Mouse (Mus musculus) heart, embryonic 12.5 days (tissue): ENCODE data around the gene Cenpc1. TPM values are rescaled to one million over a fixed set of nuclear protein-coding genes. Genes with fewer than 3 reads are reported as not detected.

ENCODE experiments used
- ATAC-seq: fragments of 200-750 bp; cut with Nextera tagmentation; 2 replicates; pipeline ENCODE4 v1.8.0; 2017; ENCODE audit warnings: moderate TSS enrichment, moderate library complexity; ENCODE audit not compliant: insufficient number of reproducible peaks, low FRiP score
- H3K27ac ChIP-seq: fragments of 300-500 bp; sonication (generic); 2 replicates; pipeline ENCODE4 v1.5.1; 2016; ENCODE audit warnings: mild to moderate bottlenecking, moderate library complexity; ENCODE audit not compliant: poor library complexity, severe bottlenecking
- H3K27me3 ChIP-seq: fragments of 300-500 bp; sonication (generic); replicated peaks from 2 replicates; pipeline ENCODE4 v1.6.1; 2016; ENCODE audit warnings: mild to moderate bottlenecking, moderate library complexity
- H3K36me3 ChIP-seq: fragments of 300-500 bp; sonication (generic); 2 replicates; pipeline ENCODE4 v1.6.1; 2016; ENCODE audit warnings: mild to moderate bottlenecking, moderate library complexity
- H3K4me1 ChIP-seq: fragments of 300-500 bp; sonication (generic); replicated peaks from 2 replicates; pipeline ENCODE4 v1.6.1; 2016; ENCODE audit warnings: mild to moderate bottlenecking
- H3K4me2 ChIP-seq: fragments of 300-500 bp; sonication (generic); 2 replicates; pipeline ENCODE4 v1.6.1; 2016; ENCODE audit warnings: mild to moderate bottlenecking, moderate library complexity
- H3K4me3 ChIP-seq: fragments of 300-500 bp; sonication (generic); 2 replicates; pipeline ENCODE4 v1.5.1; 2016; ENCODE audit warnings: mild to moderate bottlenecking
- H3K9ac ChIP-seq: fragments of 300-500 bp; sonication (generic); 2 replicates; pipeline ENCODE4 v1.6.1; 2016; ENCODE audit warnings: mild to moderate bottlenecking, moderate library complexity
- H3K9me3 ChIP-seq: fragments of 300-500 bp; sonication (generic); replicated peaks from 2 replicates; pipeline ENCODE4 v1.6.1; 2016; ENCODE audit warnings: mild to moderate bottlenecking, moderate library complexity
- WGBS: fragments of 180-500 bp; shearing (Covaris S2); methylation state at CpG from one replicate; pipeline ENCODE4 v1.1.7; 2016; 5-methylcytosine and 5-hydroxymethylcytosine counted together
- polyA plus RNA-seq: library from polyadenylated mRNA; unstranded; fragments of >200 nt; fragmentation: Nextera tagmentation; extraction: Ambion mirVana; gene quantifications from 2 replicates; pipeline ENCODE4 v1.2.1, GENCODE M21; 2016

The Cenpc1 gene
- polyA plus RNA-seq, 1 experiment from 2014 or later: 29.1 TPM

DNA sequence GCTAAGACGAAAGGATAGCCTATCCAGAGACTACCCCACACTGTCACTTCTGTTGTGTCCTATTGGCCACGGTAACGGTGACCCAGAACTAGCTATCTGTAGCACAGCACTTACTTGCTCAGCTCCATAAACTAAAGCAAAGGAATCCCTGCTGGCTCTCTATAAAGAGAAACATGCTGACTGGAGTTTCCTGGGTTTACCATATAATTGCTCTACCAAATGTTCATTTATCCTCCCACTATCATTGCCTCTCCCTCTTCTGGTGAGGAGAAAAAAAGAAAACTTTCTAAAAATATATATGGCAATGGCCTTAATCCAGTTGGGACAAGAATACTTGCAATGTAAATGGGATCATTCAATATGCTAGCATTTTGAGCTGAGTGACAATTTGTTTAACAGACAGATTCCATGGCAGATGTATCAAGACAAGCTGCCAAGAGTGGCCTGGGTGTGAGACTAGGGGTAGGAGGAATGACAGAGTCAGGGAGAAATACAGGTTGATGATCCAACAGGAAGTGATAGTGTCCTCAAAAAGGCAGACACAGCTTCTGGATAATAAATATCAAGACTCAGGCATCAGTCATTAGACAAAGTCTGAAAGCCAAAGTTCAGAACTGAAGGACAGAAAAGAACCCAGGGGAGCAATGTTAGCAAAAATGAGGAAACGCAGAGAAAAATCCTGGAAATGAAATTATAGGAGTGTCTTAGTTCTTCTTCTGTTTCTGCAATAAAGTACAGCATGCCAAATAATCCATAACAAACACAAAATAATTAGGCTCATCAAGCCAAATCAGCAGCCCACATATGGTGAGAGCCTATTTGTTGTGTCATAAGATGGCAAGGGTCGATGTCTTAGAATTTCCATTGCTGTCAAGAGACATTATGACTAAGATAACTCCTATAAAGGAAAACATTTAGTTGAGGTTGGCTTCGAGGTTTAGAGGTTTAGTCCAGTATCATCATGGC is 68.6 kb downstream of the Cenpc1 start:
- H3K9ac ChIP-seq: no peak overlapping the region
- WGBS: 82% methylated on average over 6 of the region's 6 CpGs
- no peak overlapping the region for H3K27ac ChIP-seq
- no peak for ATAC-seq
- H3K27me3 ChIP-seq: peaks cover 12% of the 10 kb centered on the region
- no peaks in the 10 kb centered on the region for H3K4me1 ChIP-seq
- H3K9me3 ChIP-seq: no peaks in the 10 kb centered on the region
- H3K36me3 ChIP-seq: no peaks in the 10 kb centered on the region
- no peak overlapping the region for H3K4me3 ChIP-seq
- no peak overlapping the region for H3K4me2 ChIP-seq

DNA sequence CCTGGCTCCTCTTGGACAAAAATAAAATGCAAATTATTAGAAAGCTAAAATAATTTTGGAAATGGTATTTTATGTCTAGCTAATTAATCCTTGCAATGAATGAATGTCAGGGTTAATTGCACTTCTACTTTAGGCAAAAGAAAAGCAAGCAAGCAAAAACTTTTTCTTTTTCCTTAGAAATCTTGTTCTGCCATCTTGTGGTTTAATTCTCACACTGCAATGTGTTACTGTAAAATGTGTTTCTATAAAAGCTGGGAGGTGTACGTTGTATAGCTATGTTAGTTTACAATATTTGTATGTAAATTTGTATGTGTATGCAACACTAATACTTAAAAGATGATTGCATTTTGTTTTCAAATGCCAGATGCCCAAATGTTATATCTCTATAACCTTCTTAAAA is 70.8 kb downstream of the Cenpc1 start:
- H3K4me2 ChIP-seq: no peak overlapping the region
- peaks cover 3% of the 10 kb centered on the region; the same call in 1 of the 2 replicates for H3K4me1 ChIP-seq
- H3K9ac ChIP-seq: no peak overlapping the region
- H3K4me3 ChIP-seq: no peak overlapping the region
- ATAC-seq: no peak
- H3K36me3 ChIP-seq: no peaks in the 10 kb centered on the region
- H3K9me3 ChIP-seq: no peaks in the 10 kb centered on the region
- WGBS: 59% methylated on average over 1 of the region's 1 CpGs
- H3K27me3 ChIP-seq: peaks cover 12% of the 10 kb centered on the region
- H3K27ac ChIP-seq: no peak overlapping the region

DNA sequence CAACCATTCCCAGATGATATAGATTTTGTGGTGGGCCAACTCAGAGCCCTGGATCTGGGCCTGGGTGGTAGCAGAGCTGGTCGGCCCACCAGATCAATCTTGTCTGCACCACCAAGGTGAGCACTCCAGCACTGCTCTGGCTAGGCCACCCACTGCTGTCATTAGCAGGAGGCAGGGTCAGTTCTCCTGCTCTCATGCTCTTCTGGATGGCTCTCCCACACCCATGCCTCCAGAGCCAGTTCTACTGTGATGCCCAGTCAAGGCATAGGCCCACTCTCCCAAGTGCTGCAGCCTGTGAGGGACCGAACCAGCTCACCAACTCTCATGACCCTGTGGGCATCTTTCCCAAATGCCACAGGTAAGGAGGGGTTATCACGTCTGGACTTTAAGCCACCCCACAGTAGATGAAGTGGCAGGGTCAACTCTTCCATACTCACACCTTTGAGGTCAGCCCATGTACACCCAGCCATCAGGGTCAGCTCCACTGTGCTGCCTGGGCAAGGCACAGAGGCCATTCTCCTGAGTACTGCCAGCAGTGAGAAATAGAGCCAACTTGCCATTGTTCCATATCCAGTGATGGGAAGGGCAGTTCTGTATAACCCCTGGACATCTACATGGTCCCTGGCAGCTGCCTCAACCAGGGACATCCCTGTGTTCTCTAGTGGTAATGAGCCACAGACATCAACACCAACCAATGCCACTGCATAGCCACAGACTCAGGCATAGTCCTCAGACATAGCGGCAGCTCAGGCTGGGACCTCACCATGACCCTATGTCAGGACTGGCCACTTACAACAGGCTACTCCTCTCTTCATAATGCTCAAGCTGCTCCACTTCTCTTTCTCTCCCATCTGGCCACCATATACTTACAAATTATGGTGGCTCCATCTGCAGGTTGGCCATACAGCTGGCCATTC is 72.3 kb downstream of the Cenpc1 start:
- no peaks in the 10 kb centered on the region for H3K36me3 ChIP-seq
- H3K4me1 ChIP-seq: peaks cover 3% of the 10 kb centered on the region; the same call in 1 of the 2 replicates
- H3K4me3 ChIP-seq: no peak overlapping the region
- WGBS: 79% methylated on average over 4 of the region's 4 CpGs
- no peaks in the 10 kb centered on the region for H3K9me3 ChIP-seq
- ATAC-seq: no peak
- H3K9ac ChIP-seq: no peak overlapping the region
- H3K27ac ChIP-seq: no peak overlapping the region
- H3K27me3 ChIP-seq: peaks cover 19% of the 10 kb centered on the region
- H3K4me2 ChIP-seq: no peak overlapping the region

DNA sequence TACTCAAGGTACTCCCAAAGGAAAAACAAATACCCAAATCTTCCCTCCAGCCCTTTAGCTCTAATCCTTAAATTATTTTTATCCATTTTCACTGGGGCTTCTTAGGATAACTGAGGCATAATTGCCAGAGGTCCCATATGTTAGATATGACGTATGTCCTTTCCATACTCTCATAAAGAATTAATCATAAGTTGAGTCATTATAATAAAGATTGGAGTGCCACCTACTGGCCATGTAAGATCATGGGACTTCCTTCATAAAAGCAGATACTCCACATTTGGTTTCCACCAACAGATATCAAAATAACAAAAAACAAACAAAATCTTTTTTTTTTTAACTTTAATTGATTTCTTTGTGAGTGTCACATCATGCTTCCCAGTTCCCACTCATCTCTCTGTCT is 73.3 kb downstream of the Cenpc1 start:
- Histone ChIP-seq H3K4me1 (peaks cover 3% of the 10 kb centered on the region; the same call in 1 of the 2 replicates), H3K27me3 (peaks cover 27% of the 10 kb centered on the region), H3K27ac (no peak overlapping the region), H3K36me3 (no peaks in the 10 kb centered on the region), H3K9ac (no peak overlapping the region), H3K9me3 (no peaks in the 10 kb centered on the region), H3K4me3 (no peak overlapping the region), H3K4me2 (no peak overlapping the region)
- WGBS: 33% methylated on average over 1 of the region's 1 CpGs
- ATAC-seq: no peak

DNA sequence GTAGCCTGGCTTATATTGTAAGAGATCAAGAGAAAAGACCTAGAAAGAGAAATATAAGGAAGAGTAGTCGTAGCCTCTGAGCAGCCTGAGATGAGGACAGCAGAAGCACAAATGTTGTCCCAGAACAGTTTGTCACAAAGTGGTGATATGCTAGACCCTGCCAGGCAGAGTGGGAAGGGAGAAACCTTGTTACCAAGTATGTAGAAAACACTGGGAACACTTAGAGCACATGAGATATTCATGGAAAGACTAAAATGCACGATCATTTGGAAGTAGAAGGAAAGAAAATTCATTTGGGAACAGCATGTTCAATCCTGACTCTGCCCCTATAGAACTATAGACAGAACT is 77.9 kb downstream of the Cenpc1 start:
- no peak overlapping the region for H3K27ac ChIP-seq

DNA sequence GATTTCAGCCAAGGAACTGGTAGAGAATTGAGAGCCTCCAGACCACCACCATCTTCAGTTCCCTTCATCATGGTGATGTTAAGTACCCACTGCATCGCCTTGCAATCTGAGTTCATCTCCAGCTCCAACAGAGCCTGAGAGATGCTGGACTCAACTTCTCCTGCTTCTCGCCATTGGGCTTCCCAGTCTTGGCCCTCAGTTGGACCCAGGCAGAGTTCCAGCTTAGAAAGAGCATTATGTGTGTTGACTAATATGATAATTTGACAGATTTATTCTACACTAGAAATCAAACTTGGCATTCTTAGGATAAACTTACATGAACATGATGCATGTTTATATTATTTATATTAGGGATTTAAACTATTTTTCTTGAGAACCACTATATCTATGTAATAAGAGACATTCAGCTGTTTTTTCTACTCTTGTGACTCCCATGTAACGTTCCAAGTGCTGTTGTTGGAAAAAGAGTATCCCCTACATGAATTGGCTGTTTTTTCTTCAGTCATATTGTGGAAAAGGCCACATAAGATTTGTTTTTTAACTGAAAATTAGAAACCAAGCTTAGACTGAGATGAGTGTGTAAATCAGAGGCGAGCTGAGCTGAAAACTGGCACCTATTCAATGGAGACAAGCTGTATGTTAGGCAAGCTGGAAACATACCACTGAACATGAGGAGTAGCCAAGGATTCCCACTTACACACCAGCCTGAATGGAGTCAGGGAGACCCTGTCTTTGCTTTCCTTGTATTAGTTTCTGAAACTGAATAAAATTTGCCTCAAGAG is 78.5 kb downstream of the Cenpc1 start:
- 70% methylated on average over 4 of the region's 4 CpGs for WGBS
- no peak overlapping the region for H3K4me3 ChIP-seq
- H3K9ac ChIP-seq: no peak overlapping the region
- peaks cover 29% of the 10 kb centered on the region for H3K27me3 ChIP-seq
- no peaks in the 10 kb centered on the region for H3K9me3 ChIP-seq
- ATAC-seq: no peak
- H3K27ac ChIP-seq: no peak overlapping the region
- H3K4me2 ChIP-seq: no peak overlapping the region
- peaks cover 3% of the 10 kb centered on the region; the same call in 1 of the 2 replicates for H3K4me1 ChIP-seq
- no peaks in the 10 kb centered on the region for H3K36me3 ChIP-seq

More for the DNA sequence above, 77.9 kb downstream of the Cenpc1 start:
- H3K4me2 ChIP-seq: no peak overlapping the region
- H3K27me3 ChIP-seq: peaks cover 31% of the 10 kb centered on the region
- no peaks in the 10 kb centered on the region for H3K9me3 ChIP-seq
- WGBS: 76% methylated on average over 2 of the region's 2 CpGs
- no peak overlapping the region for H3K9ac ChIP-seq
- peaks cover 3% of the 10 kb centered on the region; the same call in 1 of the 2 replicates for H3K4me1 ChIP-seq
- ATAC-seq: no peak
- no peak overlapping the region for H3K4me3 ChIP-seq
- no peaks in the 10 kb centered on the region for H3K36me3 ChIP-seq

DNA sequence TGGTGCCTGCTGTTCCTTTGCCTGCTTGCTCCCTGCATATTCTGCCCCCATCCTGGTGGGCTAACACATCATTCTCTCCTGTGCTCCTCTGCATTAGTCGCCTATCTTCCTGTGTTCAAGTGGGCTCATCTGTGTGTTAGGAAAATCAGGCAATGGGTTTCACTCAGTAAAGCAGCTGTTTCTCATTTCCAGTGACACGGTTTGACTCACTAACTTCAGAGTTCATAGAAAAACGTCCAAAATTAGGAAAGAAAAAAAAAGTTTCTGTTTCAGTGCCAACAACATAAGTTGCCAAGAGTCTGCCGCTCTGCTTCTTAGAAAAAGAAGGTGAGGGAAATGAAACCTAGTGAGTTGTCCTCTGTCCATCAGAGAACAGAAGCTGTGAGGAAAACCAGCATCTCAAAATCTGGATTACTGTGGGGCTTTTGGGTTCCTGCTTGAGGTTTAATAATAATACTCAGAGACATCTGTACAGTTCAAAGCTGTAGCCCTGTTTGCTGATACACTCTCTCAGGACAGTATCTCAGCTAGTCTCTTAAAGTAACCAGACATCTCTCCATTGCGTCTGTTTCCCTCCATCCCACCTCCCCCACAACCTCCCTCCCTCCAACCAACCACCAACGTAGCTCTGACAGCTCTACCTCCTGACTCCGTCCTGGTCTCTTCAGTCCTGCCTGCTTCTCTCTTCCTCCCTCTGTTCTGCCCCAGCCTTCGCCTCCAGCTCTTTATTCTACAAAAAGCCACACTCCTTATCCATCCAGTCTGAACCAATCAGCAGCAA is 87.5 kb downstream of the Cenpc1 start:
- H3K9me3 ChIP-seq: 0 out of 2 replicates have a peak, but pooled peaks cover 8% of the 10 kb centered on the region
- H3K4me2 ChIP-seq: no peak overlapping the region
- 46% methylated on average over 8 of the region's 8 CpGs for WGBS
- H3K27me3 ChIP-seq: 0 out of 2 replicates have a peak, but pooled peaks cover 4% of the 10 kb centered on the region
- H3K27ac ChIP-seq: no peak overlapping the region
- H3K4me1 ChIP-seq: no peaks in the 10 kb centered on the region
- H3K9ac ChIP-seq: no peak overlapping the region
- H3K36me3 ChIP-seq: no peaks in the 10 kb centered on the region
- no peak overlapping the region for H3K4me3 ChIP-seq
- no peak for ATAC-seq

DNA sequence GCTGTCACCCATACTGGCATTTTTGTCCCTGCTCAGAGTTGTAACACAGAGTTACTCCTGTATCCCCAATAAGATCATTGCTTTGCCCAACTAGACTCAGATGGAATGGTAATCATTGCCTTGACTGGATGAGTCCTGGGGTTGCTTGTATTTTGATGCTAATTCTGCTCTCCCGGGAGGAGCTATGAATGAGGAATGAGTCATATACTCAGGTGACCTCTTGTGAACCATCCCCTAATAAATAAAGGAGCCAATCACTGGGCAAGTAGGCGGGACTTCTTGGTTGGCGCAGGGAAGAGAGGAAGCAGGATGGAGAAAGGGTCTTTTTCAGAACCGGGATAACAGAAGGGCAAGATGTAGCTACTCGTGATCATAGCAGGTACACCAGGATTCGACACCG is 102.6 kb downstream of the Cenpc1 start:
- Histone ChIP-seq H3K36me3 (no peaks in the 10 kb centered on the region), H3K4me2 (no peak overlapping the region), H3K4me3 (no peak overlapping the region), H3K9me3 (no peaks in the 10 kb centered on the region), H3K27ac (no peak overlapping the region), H3K27me3 (no peaks in the 10 kb centered on the region), H3K9ac (no peak overlapping the region), H3K4me1 (no peaks in the 10 kb centered on the region)
- ATAC-seq: no peak
- WGBS: 76% methylated on average over 7 of the region's 7 CpGs
